Mouse (Mus musculus): ENCODE measurements around the gene Kat2b. TPM values are rescaled to one million over a fixed set of nuclear protein-coding genes. Genes with fewer than 3 reads are reported as not detected.
"Not testable (repeated sequence)": the region's sequence is repeated elsewhere in the genome, so short reads cannot be mapped to it uniquely, and the experiment has no call there.

Gene Kat2b
- polyA plus RNA-seq (2015; fragmentation: Nextera tagmentation; extraction: Ambion mirVana) = 3.7 and 5.1 TPM in 2 replicates

- peaks cover 23% of the 10 kb centered on the region for H3K4me1 ChIP-seq
- no peaks in the 10 kb centered on the region for H3K9me3 ChIP-seq
- no peak for ATAC-seq (ENCODE audit: insufficient number of reproducible peaks, insufficient read depth, low FRiP score, low TSS enrichment, low read depth)
- H3K9ac ChIP-seq = peak within 1 kb of the TSS; percentile 91
- H3K36me3 ChIP-seq = no peaks in the 10 kb centered on the region
- H3K4me2 ChIP-seq = peak within 1 kb of the TSS; percentile 96
- peak within 1 kb of the TSS; percentile 82 for H3K4me3 ChIP-seq
- no peaks in the 10 kb centered on the region for H3K27me3 ChIP-seq
- H3K27ac ChIP-seq = peak within 1 kb of the TSS; percentile 85
- 2% methylated on average over 20 of the region's 20 CpGs for WGBS
Observed at GRCm38 (mm10) chr17:53566161-53566918, at the start of gene Kat2b. Gene Kat2b, plus strand, starts transcription at chr17:53566861.

DNA sequence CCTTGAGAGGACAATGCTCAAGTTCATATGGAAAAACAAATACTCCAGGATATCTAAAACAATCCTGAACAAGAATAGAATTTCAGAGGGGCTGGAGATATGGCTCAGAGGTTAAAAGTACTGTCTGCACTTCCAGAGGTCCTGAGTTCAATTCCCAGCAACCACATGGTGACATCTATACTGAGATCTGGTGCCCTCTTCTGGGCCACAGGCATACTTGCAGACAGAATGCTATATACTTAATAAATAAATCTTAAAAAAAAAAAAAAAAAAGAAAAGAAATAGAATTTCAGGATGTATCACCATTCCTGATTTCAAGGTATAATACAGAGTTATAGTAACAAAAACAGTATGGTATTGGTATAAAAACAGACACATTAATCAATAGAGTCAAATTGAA, 47.3 kb upstream of the Kat2b start:
- H3K36me3 ChIP-seq = peaks cover 7% of the 10 kb centered on the region
- H3K4me2 ChIP-seq = no peak overlapping the region
- no peak for ATAC-seq (ENCODE audit: insufficient number of reproducible peaks, insufficient read depth, low FRiP score, low TSS enrichment, low read depth)
- no peaks in the 10 kb centered on the region for H3K9me3 ChIP-seq
- no peaks in the 10 kb centered on the region for H3K4me1 ChIP-seq
- no peak overlapping the region for H3K9ac ChIP-seq
- no peaks in the 10 kb centered on the region for H3K27me3 ChIP-seq
- H3K27ac ChIP-seq = no peak overlapping the region
- no peak overlapping the region for H3K4me3 ChIP-seq

- no peaks in the 10 kb centered on the region for H3K9me3 ChIP-seq
- no peak overlapping the region for H3K4me2 ChIP-seq
- no peak for ATAC-seq (ENCODE audit: insufficient number of reproducible peaks, insufficient read depth, low FRiP score, low TSS enrichment, low read depth)
- no peak overlapping the region for H3K9ac ChIP-seq
- no peaks in the 10 kb centered on the region for H3K4me1 ChIP-seq
- H3K27me3 ChIP-seq = no peaks in the 10 kb centered on the region
- no peaks in the 10 kb centered on the region; the same call in 1 of the 2 replicates for H3K36me3 ChIP-seq
- H3K4me3 ChIP-seq = no peak overlapping the region
- no peak overlapping the region for H3K27ac ChIP-seq
Observed at GRCm38 (mm10) chr17:53520509-53520908, 46.2 kb upstream of the Kat2b start.

DNA sequence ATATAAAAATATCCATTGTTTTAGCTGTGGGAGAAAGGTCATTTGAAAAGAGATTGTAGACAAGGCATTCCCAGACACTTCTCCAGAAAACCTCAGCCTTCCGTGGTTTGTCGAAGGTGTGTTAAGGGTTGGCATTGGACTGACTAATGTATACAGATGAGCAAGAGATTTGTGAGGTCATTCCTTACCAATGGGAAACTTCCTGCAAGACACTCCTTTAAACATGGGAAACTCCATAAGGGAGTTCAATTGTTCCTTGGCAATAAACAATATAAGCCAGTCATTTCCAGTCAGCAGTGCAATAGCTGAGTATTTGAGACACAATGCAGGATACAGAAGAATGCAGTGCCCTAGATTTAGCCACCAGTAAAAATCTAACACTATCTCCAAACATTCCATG, 38.6 kb upstream of the Kat2b start:
- no peak overlapping the region for H3K4me3 ChIP-seq

GRCm38 (mm10) chr17:53531160-53531559, 35.5 kb upstream of the Kat2b start:
- Histone ChIP-seq H3K4me3 (no peak overlapping the region), H3K9ac (no peak overlapping the region), H3K36me3 (no peaks in the 10 kb centered on the region), H3K4me1 (no peaks in the 10 kb centered on the region), H3K9me3 (no peaks in the 10 kb centered on the region), H3K4me2 (no peak overlapping the region), H3K27me3 (no peaks in the 10 kb centered on the region), H3K27ac (no peak overlapping the region)
- WGBS = 58% methylated on average over 2 of the region's 2 CpGs
- no peak for ATAC-seq (ENCODE audit: insufficient number of reproducible peaks, insufficient read depth, low FRiP score, low TSS enrichment, low read depth)

More for the DNA sequence above, 38.6 kb upstream of the Kat2b start:
- H3K36me3 ChIP-seq = no peaks in the 10 kb centered on the region
- no peaks in the 10 kb centered on the region for H3K4me1 ChIP-seq
- no peak for ATAC-seq (ENCODE audit: insufficient number of reproducible peaks, insufficient read depth, low FRiP score, low TSS enrichment, low read depth)
- no peak overlapping the region for H3K27ac ChIP-seq
- WGBS = 85% methylated on average over 2 of the region's 2 CpGs
- no peaks in the 10 kb centered on the region for H3K9me3 ChIP-seq
- H3K27me3 ChIP-seq = no peaks in the 10 kb centered on the region
- H3K9ac ChIP-seq = no peak overlapping the region
- H3K4me2 ChIP-seq = no peak overlapping the region

GRCm38 (mm10) chr17:53532425-53532824, 34.2 kb upstream of the Kat2b start:
- no peak overlapping the region for H3K4me3 ChIP-seq
- WGBS = 66% methylated on average over 2 of the region's 2 CpGs
- no peak overlapping the region for H3K4me2 ChIP-seq
- H3K27ac ChIP-seq = no peak overlapping the region
- H3K27me3 ChIP-seq = no peaks in the 10 kb centered on the region
- H3K9me3 ChIP-seq = no peaks in the 10 kb centered on the region
- ATAC-seq (ENCODE audit: insufficient number of reproducible peaks, insufficient read depth, low FRiP score, low TSS enrichment, low read depth) = no peak
- no peak overlapping the region for H3K9ac ChIP-seq
- no peaks in the 10 kb centered on the region for H3K4me1 ChIP-seq
- no peaks in the 10 kb centered on the region for H3K36me3 ChIP-seq

GRCm38 (mm10) chr17:53539351-53539750, 27.3 kb upstream of the Kat2b start, which contains the start of gene Pp2d1:
Gene Pp2d1, minus strand, starts transcription at chr17:53539451.
- H3K9ac ChIP-seq; H3K36me3 ChIP-seq; ATAC-seq (ENCODE audit: insufficient number of reproducible peaks, insufficient read depth, low FRiP score, low TSS enrichment, low read depth); H3K4me2 ChIP-seq; H3K9me3 ChIP-seq; H3K27ac ChIP-seq; H3K4me1 ChIP-seq; H3K4me3 ChIP-seq; H3K27me3 ChIP-seq: not testable (repeated sequence)
- 83% methylated on average over 2 of the region's 2 CpGs for WGBS

DNA sequence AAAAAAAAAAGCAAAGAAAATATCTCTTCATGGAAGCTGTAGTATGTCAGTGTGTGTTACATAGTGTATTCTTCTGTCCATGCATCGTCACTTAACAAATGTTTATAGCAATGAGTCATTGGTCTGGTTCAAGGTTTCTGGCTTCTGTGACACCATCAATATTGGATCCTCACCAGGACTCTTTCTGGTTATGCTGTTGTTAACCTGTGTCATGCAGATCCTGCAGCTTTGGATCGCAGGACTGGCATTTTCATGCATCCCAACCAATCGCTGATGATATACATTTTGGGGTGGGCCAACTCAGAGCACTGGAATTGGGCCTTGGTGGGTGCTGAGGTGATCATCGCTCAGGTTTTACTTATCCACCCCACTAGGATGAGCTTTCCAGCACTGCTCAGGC, 24.1 kb upstream of the Kat2b start:
- ATAC-seq (ENCODE audit: insufficient number of reproducible peaks, insufficient read depth, low FRiP score, low TSS enrichment, low read depth) = no peak
- Histone ChIP-seq H3K9ac (no peak overlapping the region), H3K4me3 (no peak overlapping the region), H3K36me3 (no peaks in the 10 kb centered on the region), H3K27me3 (no peaks in the 10 kb centered on the region), H3K4me1 (peaks cover 6% of the 10 kb centered on the region; the same call in 1 of the 2 replicates), H3K27ac (peak overlapping the region; percentile 76; the same call in 1 of the 2 replicates), H3K9me3 (no peaks in the 10 kb centered on the region), H3K4me2 (no peak overlapping the region)
- 94% methylated on average over 4 of the region's 4 CpGs for WGBS

- no peak overlapping the region for H3K9ac ChIP-seq
- H3K4me2 ChIP-seq = no peak overlapping the region
- no peaks in the 10 kb centered on the region for H3K36me3 ChIP-seq
- no peaks in the 10 kb centered on the region for H3K9me3 ChIP-seq
- peaks cover 6% of the 10 kb centered on the region; the same call in 1 of the 2 replicates for H3K4me1 ChIP-seq
- ATAC-seq (ENCODE audit: insufficient number of reproducible peaks, insufficient read depth, low FRiP score, low TSS enrichment, low read depth) = no peak
- H3K4me3 ChIP-seq = no peak overlapping the region
- H3K27ac ChIP-seq = peak overlapping the region; percentile 76
- 50% methylated on average over 9 of the region's 9 CpGs for WGBS
- no peaks in the 10 kb centered on the region for H3K27me3 ChIP-seq
Observed at GRCm38 (mm10) chr17:53543591-53544324, 22.9 kb upstream of the Kat2b start.

DNA sequence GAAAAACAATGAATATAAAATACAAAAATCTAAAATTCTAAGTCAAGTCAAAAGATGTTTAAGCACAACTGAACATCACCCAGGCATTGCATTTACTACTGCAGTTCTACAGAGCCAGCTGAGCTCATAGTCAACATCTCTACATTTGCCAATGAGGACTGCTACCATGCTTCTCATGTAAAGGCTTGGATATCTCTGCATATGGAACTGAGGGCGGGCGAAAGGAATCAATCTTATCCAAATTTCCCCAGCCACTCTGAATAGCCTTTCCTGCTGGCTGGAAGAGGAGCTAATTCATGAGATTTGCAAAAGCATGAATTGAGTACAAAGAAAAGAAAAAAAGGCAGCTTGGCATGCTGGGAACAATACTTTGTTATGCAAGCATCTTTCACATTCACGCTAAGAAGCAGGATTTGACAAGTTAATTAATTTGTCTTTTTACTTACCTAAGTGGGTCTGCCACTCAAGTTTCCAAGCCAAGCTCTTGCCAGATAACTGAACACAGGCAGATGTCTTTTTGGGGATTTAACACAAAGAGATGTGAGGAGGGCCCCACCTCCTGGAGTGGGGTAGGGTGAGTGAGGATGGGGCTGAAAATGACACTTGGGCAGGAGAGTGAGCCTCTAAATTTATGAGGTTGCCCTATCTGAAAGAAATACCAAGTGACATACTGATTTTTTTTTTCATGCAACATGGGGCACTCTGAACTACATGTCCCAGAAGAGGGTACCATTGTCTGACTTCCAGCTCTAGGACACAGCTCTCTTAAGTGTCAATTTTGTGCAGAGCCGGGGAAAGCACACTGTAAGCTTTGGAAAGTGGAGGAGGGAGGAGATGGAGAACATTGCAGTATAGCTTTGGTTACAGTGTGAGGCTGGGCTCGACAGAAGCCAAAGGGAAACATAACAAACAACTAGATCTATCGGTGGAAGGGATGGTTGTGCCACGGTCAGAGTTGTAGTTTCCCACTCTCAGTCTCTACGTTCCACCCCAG, 15.1 kb upstream of the Kat2b start:
- WGBS = 69% methylated on average over 8 of the region's 8 CpGs

GRCm38 (mm10) chr17:53554088-53554487, 12.6 kb upstream of the Kat2b start:
- WGBS = 75% methylated on average over 4 of the region's 4 CpGs
- Histone ChIP-seq H3K27me3 (no peaks in the 10 kb centered on the region), H3K4me3 (no peak overlapping the region), H3K36me3 (no peaks in the 10 kb centered on the region), H3K9ac (no peak overlapping the region), H3K27ac (no peak overlapping the region), H3K4me2 (no peak overlapping the region), H3K9me3 (no peaks in the 10 kb centered on the region), H3K4me1 (no peaks in the 10 kb centered on the region)
- no peak for ATAC-seq (ENCODE audit: insufficient number of reproducible peaks, insufficient read depth, low FRiP score, low TSS enrichment, low read depth)

More for the DNA sequence above, 15.1 kb upstream of the Kat2b start:
- no peaks in the 10 kb centered on the region for H3K4me1 ChIP-seq
- ATAC-seq (ENCODE audit: insufficient number of reproducible peaks, insufficient read depth, low FRiP score, low TSS enrichment, low read depth) = no peak
- no peak overlapping the region for H3K9ac ChIP-seq
- no peak overlapping the region for H3K27ac ChIP-seq
- H3K27me3 ChIP-seq = no peaks in the 10 kb centered on the region
- no peaks in the 10 kb centered on the region for H3K36me3 ChIP-seq
- no peak overlapping the region for H3K4me3 ChIP-seq
- H3K4me2 ChIP-seq = no peak overlapping the region
- H3K9me3 ChIP-seq = no peaks in the 10 kb centered on the region
